Mouse (Mus musculus) cortical plate, adult 2 months (tissue): Measurements from ENCODE around the gene Ltc4s.

Source experiments
- CTCF ChIP-seq: fragments of 200-500 bp; IDR thresholded peaks from 2 replicates; pipeline ENCODE4 v1.5.1; 2011; ENCODE audit warnings: mild to moderate bottlenecking, control low read depth, low read length; ENCODE audit not compliant: insufficient read depth; ENCODE audit errors: extremely low read depth
- POLR2A ChIP-seq: fragments of 200-500 bp; IDR thresholded peaks from 2 replicates; pipeline ENCODE4 v1.6.1; 2011; ENCODE audit warnings: mild to moderate bottlenecking, low read length, control low read depth; ENCODE audit not compliant: insufficient read depth; ENCODE audit errors: extremely low read depth

DNA sequence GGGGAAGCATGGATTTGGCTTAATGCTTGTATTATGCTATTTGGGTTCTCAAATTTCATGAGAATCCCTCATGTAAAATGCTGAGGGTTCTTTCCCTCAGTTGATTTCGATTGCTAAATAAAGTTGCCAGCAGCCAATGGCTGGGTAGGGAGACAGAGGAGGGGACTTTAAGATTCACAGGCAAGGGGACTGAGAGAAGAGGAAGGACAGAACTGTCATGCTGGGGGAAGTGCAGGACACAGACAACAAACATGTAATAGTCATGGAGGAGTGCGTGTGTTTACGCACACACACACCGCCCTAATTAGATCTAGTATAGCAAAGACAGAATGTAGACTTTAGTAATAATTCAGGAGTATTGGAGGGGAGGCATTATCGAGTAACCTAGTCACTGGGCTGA, 46.8 kb upstream of the Ltc4s start:
- TF ChIP-seq POLR2A: no peak
- no peak for TF ChIP-seq CTCF
